Mouse (Mus musculus) thymus, adult 2 months (tissue): ENCODE data around the gene Inhbe. TPM values are rescaled to one million over a fixed set of nuclear protein-coding genes. Genes with fewer than 3 reads are reported as not detected.
A peak's percentile ranks its signal among the peaks of the same experiment; 100 is the strongest.
"Not testable (repeated sequence)": the region's sequence is repeated elsewhere in the genome, so short reads cannot be mapped to it uniquely, and the experiment has no call there.

ENCODE experiments used
- DNase-seq: peaks from one replicate; pipeline ENCODE4 v3.0.0; 2021
- H3K27ac ChIP-seq: fragments of 200-500 bp; 2 replicates; pipeline ENCODE4 v1.5.1; 2012; ENCODE audit warnings: low read length, control low read depth; ENCODE audit not compliant: control insufficient read depth, insufficient read depth
- H3K27me3 ChIP-seq: fragments of 200-500 bp; 2 replicates; pipeline ENCODE4 v1.6.1; 2012; ENCODE audit warnings: mild to moderate bottlenecking, low read length, moderate library complexity, mixed read lengths; ENCODE audit not compliant: control insufficient read depth, insufficient read depth
- H3K36me3 ChIP-seq: fragments of 200-500 bp; 2 replicates; pipeline ENCODE4 v1.6.1; 2012; ENCODE audit warnings: mild to moderate bottlenecking, low read length, moderate library complexity; ENCODE audit not compliant: control insufficient read depth, insufficient read depth
- H3K4me1 ChIP-seq: fragments of 200-500 bp; replicated peaks from 2 replicates; pipeline ENCODE4 v1.6.1; 2012; ENCODE audit warnings: low read length; ENCODE audit not compliant: control insufficient read depth, insufficient read depth
- H3K4me3 ChIP-seq: fragments of 200-500 bp; 2 replicates; pipeline ENCODE4 v1.5.1; 2012; ENCODE audit warnings: mild to moderate bottlenecking, low read length, control low read depth, moderate library complexity; ENCODE audit not compliant: control insufficient read depth, insufficient read depth
- CTCF ChIP-seq: fragments of 200-500 bp; IDR thresholded peaks from 2 replicates; pipeline ENCODE4 v1.5.1; 2012; ENCODE audit warnings: mild to moderate bottlenecking, control low read depth, low read length, moderate library complexity, borderline replicate concordance; ENCODE audit not compliant: control insufficient read depth, poor library complexity, insufficient read depth; ENCODE audit errors: extremely low read depth
- POLR2A ChIP-seq: fragments of 200-500 bp; IDR thresholded peaks from 2 replicates; pipeline ENCODE4 v1.6.1; 2012; ENCODE audit warnings: mild to moderate bottlenecking, low read length, control low read depth, moderate library complexity; ENCODE audit not compliant: control insufficient read depth, poor library complexity, insufficient read depth; ENCODE audit errors: extremely low read depth
- WGBS: fragments of 180-500 bp; shearing (Covaris S2); methylation state at CpG from one replicate; pipeline ENCODE4 v1.1.7; 2018; 5-methylcytosine and 5-hydroxymethylcytosine counted together
- polyA plus RNA-seq: library from polyadenylated mRNA; depleted of rRNA; stranded (reverse); fragments of >200 nt; gene quantifications from 2 replicates; pipeline ENCODE4 v1.2.3, GENCODE M21; 2012

The Inhbe gene
- polyA plus RNA-seq, 1 experiment: not detected

- 19% methylated on average over 4 of the region's 4 CpGs for WGBS
- DNase-seq: no peak
- Histone ChIP-seq H3K27ac (no peak overlapping the region), H3K27me3 (no peaks in the 10 kb centered on the region), H3K36me3 (no peaks in the 10 kb centered on the region), H3K4me1 (peaks cover 33% of the 10 kb centered on the region), H3K4me3 (no peak overlapping the region)
- no peak for TF ChIP-seq POLR2A
- TF ChIP-seq CTCF: no peak
Measured at GRCm38 (mm10) chr10:127318009-127318408, 36.2 kb downstream of the Inhbe start.

GRCm38 (mm10) chr10:127317277-127317676 lies 36.9 kb downstream of the Inhbe start:
- no peak overlapping the region for H3K4me3 ChIP-seq
- peaks cover 26% of the 10 kb centered on the region for H3K4me1 ChIP-seq
- DNase-seq: no peak
- H3K27ac ChIP-seq: no peak overlapping the region
- H3K36me3 ChIP-seq: no peaks in the 10 kb centered on the region
- 93% methylated on average over 2 of the region's 2 CpGs for WGBS
- TF ChIP-seq CTCF (no peak), POLR2A (no peak)
- H3K27me3 ChIP-seq: no peaks in the 10 kb centered on the region

GRCm38 (mm10) chr10:127314950-127315349 lies 39.3 kb downstream of the Inhbe start:
- not testable (repeated sequence) for DNase-seq, H3K4me1 ChIP-seq, H3K36me3 ChIP-seq, H3K27ac ChIP-seq, H3K27me3 ChIP-seq, H3K4me3 ChIP-seq
- 93% methylated on average over 1 of the region's 1 CpGs for WGBS

GRCm38 (mm10) chr10:127313516-127313915 lies 40.7 kb downstream of the Inhbe start:
- not testable (repeated sequence) for H3K4me1 ChIP-seq, H3K27me3 ChIP-seq, H3K36me3 ChIP-seq, DNase-seq, H3K27ac ChIP-seq, H3K4me3 ChIP-seq
- WGBS: 99% methylated on average over 5 of the region's 5 CpGs

- no peak overlapping the region for H3K27ac ChIP-seq
- 66% methylated on average over 4 of the region's 4 CpGs for WGBS
Measured at GRCm38 (mm10) chr10:127312858-127313257, 41.4 kb downstream of the Inhbe start.

GRCm38 (mm10) chr10:127312356-127312676 lies 41.9 kb downstream of the Inhbe start:
- Histone ChIP-seq H3K4me1 (0 out of 2 replicates have a peak, but pooled peaks cover 4% of the 10 kb centered on the region), H3K36me3 (peaks cover 13% of the 10 kb centered on the region), H3K4me3 (peak overlapping the region; percentile 93), H3K27me3 (no peaks in the 10 kb centered on the region), H3K27ac (peak overlapping the region; percentile 70)
- peak; percentile 89 for DNase-seq
- WGBS: 1% methylated on average over 4 of the region's 4 CpGs
- TF ChIP-seq CTCF (no peak), POLR2A (no peak)

More at GRCm38 (mm10) chr10:127312858-127313257, 41.4 kb downstream of the Inhbe start:
- DNase-seq: no peak
- no peak for TF ChIP-seq POLR2A
- TF ChIP-seq CTCF: no peak
- Histone ChIP-seq H3K4me1 (0 out of 2 replicates have a peak, but pooled peaks cover 4% of the 10 kb centered on the region), H3K4me3 (no peak overlapping the region), H3K36me3 (peaks cover 12% of the 10 kb centered on the region), H3K27me3 (no peaks in the 10 kb centered on the region)

- TF ChIP-seq POLR2A: peak; percentile 36; the same call in 1 of the 2 replicates
- no peak; the same call in none of the 2 replicates for TF ChIP-seq CTCF
- DNase-seq: peak; percentile 95
- peaks cover 19% of the 10 kb centered on the region for H3K36me3 ChIP-seq
- under 1% methylated on average over 65 of the region's 65 CpGs for WGBS
- H3K4me3 ChIP-seq: peak within 1 kb of the TSS; percentile 93
- no peaks in the 10 kb centered on the region for H3K27me3 ChIP-seq
- H3K4me1 ChIP-seq: 0 out of 2 replicates have a peak, but pooled peaks cover 4% of the 10 kb centered on the region
- H3K27ac ChIP-seq: peak within 1 kb of the TSS; percentile 70
Measured at GRCm38 (mm10) chr10:127311476-127312355, 42.5 kb downstream of the Inhbe start, which contains the start of gene Mars. TSS of gene Mars (minus strand) at chr10:127311786.
